Mouse (Mus musculus) testis, adult 2 months (tissue): ENCODE data around the gene Synj1. TPM values are rescaled to one million over a fixed set of nuclear protein-coding genes. Genes with fewer than 3 reads are reported as not detected.
A peak's percentile ranks its signal among the peaks of the same experiment; 100 is the strongest.

Experiments
- H3K27ac ChIP-seq: fragments of 200-500 bp; 2 replicates; pipeline ENCODE4 v1.5.1; 2012; ENCODE audit warnings: low read depth, low read length; ENCODE audit not compliant: control insufficient read depth, insufficient read depth
- H3K27me3 ChIP-seq: fragments of 200-500 bp; 2 replicates; pipeline ENCODE4 v1.6.1; 2012; ENCODE audit warnings: mild to moderate bottlenecking, low read length, moderate library complexity; ENCODE audit not compliant: control insufficient read depth, insufficient read depth
- H3K36me3 ChIP-seq: fragments of 200-500 bp; 2 replicates; pipeline ENCODE4 v1.6.1; 2012; ENCODE audit warnings: mild to moderate bottlenecking, low read length; ENCODE audit not compliant: control insufficient read depth, insufficient read depth
- H3K4me1 ChIP-seq: fragments of 200-500 bp; 2 replicates; pipeline ENCODE4 v1.6.1; 2012; ENCODE audit warnings: low read length; ENCODE audit not compliant: control insufficient read depth, insufficient read depth
- H3K4me3 ChIP-seq: fragments of 200-500 bp; 2 replicates; pipeline ENCODE4 v1.5.1; 2012; ENCODE audit warnings: low read depth, mild to moderate bottlenecking, low read length, moderate library complexity, mixed read lengths; ENCODE audit not compliant: control insufficient read depth
- CTCF ChIP-seq: fragments of 200-500 bp; IDR thresholded peaks from 2 replicates; pipeline ENCODE4 v1.5.1; 2012; ENCODE audit warnings: low read depth, mild to moderate bottlenecking, inconsistent platforms, low read length, moderate library complexity; ENCODE audit not compliant: control insufficient read depth, insufficient read depth, insufficient replicate concordance
- POLR2A ChIP-seq: fragments of 200-500 bp; IDR thresholded peaks from 2 replicates; pipeline ENCODE4 v1.6.1; 2012; ENCODE audit warnings: low read depth, mild to moderate bottlenecking, inconsistent platforms, low read length, moderate library complexity; ENCODE audit not compliant: control insufficient read depth
- polyA plus RNA-seq: library from polyadenylated mRNA; depleted of rRNA; stranded (reverse); fragments of >200 nt; gene quantifications from 2 replicates; pipeline ENCODE4 v1.2.3, GENCODE M21; 2012

The Synj1 gene
- polyA plus RNA-seq, 1 experiment, result 18.9 TPM

DNA sequence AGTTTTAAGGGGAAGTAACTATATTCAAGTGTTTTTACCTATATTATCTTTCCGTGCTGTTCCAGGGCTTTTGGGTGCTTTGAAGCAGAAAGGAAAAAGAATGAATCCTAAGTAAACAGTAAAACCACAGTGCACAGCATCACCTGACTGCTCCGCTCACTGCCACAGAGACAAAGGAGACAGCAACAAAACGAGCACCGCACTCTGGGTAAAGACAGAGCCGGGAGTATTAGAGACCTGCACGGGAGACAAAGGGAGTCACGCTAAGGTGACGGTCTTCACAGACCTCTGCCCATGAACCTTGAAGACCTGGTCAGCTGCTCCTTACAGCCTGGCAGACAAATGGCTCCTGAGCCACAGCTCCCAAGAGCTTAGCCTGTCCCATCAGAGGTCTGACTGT is 64.1 kb downstream of the Synj1 start:
- Histone ChIP-seq H3K36me3 (peaks cover 1% of the 10 kb centered on the region; the same call in 1 of the 2 replicates), H3K4me1 (no peaks in the 10 kb centered on the region), H3K4me3 (no peak overlapping the region), H3K27me3 (no peaks in the 10 kb centered on the region), H3K27ac (no peak overlapping the region)
- TF ChIP-seq CTCF (no peak), POLR2A (no peak)

DNA sequence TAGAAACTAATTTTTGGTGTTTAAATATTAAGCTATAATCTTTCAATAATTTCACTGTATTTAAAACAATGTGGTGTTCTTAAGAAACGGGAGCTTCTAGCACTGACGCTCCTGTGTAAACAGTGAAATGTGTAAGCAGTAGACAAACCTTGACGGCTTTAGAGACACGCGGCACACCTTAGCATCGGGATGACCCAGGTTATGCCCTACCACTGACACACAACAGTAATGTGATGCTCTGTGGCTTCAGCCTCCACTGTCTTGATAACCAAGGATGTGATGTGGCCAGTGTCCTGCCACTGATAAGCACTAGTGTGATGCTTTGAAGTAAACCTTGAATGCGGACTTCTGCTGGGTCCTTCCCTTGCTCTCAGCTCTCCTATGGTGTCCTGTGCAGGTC is 69.9 kb downstream of the Synj1 start:
- TF ChIP-seq POLR2A (no peak), CTCF (no peak)
- Histone ChIP-seq H3K4me3 (no peak overlapping the region), H3K36me3 (no peaks in the 10 kb centered on the region; the same call in 1 of the 2 replicates), H3K27me3 (no peaks in the 10 kb centered on the region), H3K27ac (no peak overlapping the region), H3K4me1 (no peaks in the 10 kb centered on the region)

DNA sequence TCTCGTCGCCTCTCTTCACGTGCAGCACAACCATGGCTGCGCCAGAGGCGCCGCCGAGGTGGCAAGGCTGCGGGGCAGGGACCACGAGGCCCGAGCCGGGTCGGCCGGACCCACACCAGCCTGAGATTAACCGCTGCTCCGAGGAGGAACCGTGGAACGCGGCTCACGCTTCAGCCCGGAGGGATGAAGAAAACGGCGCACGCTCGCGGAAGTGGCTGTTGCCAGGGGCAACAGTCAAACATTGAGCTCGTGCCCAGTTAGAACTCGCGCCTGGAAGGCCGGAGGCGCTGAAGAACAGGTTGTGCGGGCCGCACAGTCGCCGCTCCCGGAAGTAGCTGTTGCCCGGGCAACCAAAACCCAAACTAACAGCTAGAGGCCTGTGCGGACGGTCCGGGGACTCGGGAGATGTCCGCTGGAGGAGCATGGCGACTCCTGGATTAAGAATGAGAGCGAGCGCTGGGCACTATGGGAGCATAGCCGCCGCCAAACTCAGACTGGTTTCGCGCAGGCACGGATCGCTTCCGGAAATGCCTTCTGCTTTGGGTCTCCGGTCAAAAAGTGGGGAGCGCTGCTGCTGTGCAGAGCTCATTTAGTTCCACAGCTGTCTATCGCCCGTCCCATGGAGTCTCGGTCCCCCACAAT is 76.3 kb downstream of the Synj1 start, which contains the start of gene Cfap298:
TSS of gene Cfap298 (minus strand) at position 428 of the 642 bp plus-strand sequence.
- TF ChIP-seq POLR2A (peak; percentile 65), CTCF (no peak)
- Histone ChIP-seq H3K4me1 (peaks cover 2% of the 10 kb centered on the region; the same call in 1 of the 2 replicates), H3K4me3 (peak within 1 kb of the TSS; percentile 100), H3K27ac (peak within 1 kb of the TSS; percentile 97), H3K27me3 (no peaks in the 10 kb centered on the region), H3K36me3 (peaks cover 3% of the 10 kb centered on the region)

DNA sequence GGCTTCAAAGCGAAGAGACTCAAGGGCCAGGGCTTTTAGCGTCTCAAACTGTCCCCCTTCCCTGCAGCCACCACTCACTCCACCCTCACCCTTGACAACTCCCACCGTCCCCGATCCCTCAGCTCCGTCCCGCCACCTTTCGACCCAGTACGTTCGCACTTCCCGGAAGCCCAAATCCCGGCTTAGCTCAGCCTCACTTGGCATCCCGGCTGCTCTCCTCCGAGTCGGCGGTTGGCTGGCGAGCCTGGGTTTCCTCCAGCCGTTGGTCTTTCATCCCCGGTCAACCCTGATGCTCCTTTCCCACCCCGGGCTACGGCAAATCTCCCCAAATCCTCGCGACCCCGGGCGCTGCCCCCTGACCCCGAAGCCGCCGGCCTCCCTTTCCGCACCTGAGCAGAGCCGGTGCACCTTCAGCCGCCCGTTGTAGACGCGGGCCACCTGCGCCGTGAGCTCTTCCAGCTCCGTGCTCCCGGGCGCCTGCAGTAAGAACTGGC is 76.9 kb downstream of the Synj1 start:
- no peak for TF ChIP-seq CTCF
- peak; percentile 47 for TF ChIP-seq POLR2A
- H3K4me1 ChIP-seq, result peaks cover 2% of the 10 kb centered on the region; the same call in 1 of the 2 replicates
- H3K27ac ChIP-seq, result peak overlapping the region; percentile 96
- H3K27me3 ChIP-seq, result no peaks in the 10 kb centered on the region
- peak overlapping the region; percentile 100 for H3K4me3 ChIP-seq
- peaks cover 3% of the 10 kb centered on the region for H3K36me3 ChIP-seq

DNA sequence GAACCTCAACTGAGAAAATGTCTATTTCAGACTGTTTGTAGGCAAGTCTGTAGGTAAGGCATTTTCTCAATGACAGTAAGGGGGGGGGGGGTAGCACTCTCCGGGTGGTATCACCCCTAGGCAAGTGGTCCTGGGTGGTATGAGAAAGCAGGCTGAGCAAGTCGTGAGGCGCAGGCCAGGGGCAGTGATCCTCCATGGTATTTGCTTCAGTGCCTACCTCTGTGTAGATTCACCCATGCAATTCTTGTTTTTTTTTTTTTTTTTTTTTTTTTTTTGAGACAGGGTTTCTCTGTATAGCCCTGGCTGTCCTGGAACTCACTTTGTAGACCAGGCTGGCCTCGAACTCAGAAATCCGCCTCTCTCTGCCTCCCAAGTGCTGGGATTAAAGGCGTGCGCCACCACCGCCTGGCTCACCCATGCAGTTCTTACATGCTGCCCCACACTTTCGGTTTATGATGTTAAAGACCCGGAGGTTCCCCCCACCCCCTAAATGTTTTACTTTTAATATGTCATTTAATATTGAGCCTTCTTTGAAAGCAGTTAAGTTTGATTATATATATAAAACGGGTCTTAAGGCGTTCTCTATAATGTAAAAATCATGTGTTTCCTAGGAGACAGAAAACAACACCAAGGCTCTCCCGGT is 77.5 kb downstream of the Synj1 start:
- no peak for TF ChIP-seq CTCF
- Histone ChIP-seq H3K4me1 (peaks cover 2% of the 10 kb centered on the region; the same call in 1 of the 2 replicates), H3K4me3 (peak overlapping the region; percentile 100), H3K27me3 (no peaks in the 10 kb centered on the region), H3K36me3 (peaks cover 3% of the 10 kb centered on the region), H3K27ac (peak overlapping the region; percentile 96)

DNA sequence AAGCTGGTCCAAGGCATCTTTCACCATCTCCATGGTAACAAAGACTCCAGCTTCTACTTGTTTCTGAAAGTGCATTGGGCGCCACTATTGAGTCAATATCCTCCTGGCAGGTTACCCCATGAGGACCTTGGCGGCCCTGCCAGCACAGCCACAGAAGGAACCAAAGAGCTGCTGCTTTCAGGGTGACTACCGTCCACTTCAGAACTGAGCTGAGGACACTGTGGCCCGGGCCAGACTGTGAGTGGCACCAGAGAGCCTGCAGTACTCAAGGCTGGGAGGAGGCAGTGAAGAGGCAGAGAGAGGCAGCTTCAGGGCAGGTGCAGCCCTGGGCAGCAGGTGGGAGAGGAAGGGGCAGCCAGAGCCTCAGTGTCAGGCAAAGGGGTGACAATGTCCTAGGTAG is 83.7 kb downstream of the Synj1 start:
- Histone ChIP-seq H3K36me3 (no peaks in the 10 kb centered on the region; the same call in none of the 2 replicates), H3K27me3 (no peaks in the 10 kb centered on the region), H3K4me1 (no peaks in the 10 kb centered on the region), H3K27ac (no peak overlapping the region), H3K4me3 (no peak overlapping the region)
- TF ChIP-seq CTCF (0 out of 2 replicates have a peak, but pooled peaks have one; percentile 9), POLR2A (no peak)

DNA sequence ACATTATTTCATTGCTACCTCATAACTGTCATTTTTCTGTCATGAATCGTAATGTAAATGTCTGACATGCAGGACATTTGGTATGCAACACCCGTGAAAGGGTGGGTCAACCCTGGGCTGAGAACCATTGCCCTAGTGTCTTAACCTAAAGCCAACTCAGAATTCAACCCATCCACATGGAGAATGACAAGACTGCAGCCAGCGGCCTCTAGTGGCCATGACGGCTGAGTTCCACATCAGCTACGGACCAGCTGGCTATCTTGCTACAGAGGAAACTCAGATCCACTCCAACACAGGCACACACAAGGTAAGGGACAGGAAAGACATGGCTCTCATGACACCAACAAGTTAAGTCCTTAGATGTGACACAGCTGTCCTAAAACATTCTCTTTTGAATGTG is 85.6 kb downstream of the Synj1 start:
- Histone ChIP-seq H3K4me1 (no peaks in the 10 kb centered on the region), H3K36me3 (no peaks in the 10 kb centered on the region; the same call in none of the 2 replicates), H3K27ac (no peak overlapping the region), H3K4me3 (no peak overlapping the region), H3K27me3 (no peaks in the 10 kb centered on the region)
- TF ChIP-seq CTCF, result peak; percentile 70; the same call in 1 of the 2 replicates
- TF ChIP-seq POLR2A, result no peak
